Mouse (Mus musculus) CH12.LX (cell line): Measurements from ENCODE around the gene Anapc13. TPM values are rescaled to one million over a fixed set of nuclear protein-coding genes. Genes with fewer than 3 reads are reported as not detected.

Experiments
- DNase-seq: peaks from one replicate; pipeline ENCODE4 v3.0.0-alpha.2; 2013; ENCODE audit errors: extremely low read depth
- H3K27ac ChIP-seq: 2 replicates; pipeline ENCODE4 v1.5.1; 2012; ENCODE audit warnings: low read depth, mild to moderate bottlenecking, control low read depth, moderate library complexity; ENCODE audit not compliant: insufficient read depth
- H3K27me3 ChIP-seq: replicated peaks from 2 replicates; pipeline ENCODE3; 2012; ENCODE audit warnings: inconsistent platforms
- H3K36me3 ChIP-seq, 2 experiments: replicated peaks in 1 of 2; 2 replicates each; pipeline versions ENCODE3 to v1.6.1; 2012; ENCODE audit warnings: inconsistent platforms in 1 of 2, low read length in 1 of 2, mild to moderate bottlenecking in 1 of 2, mixed read lengths in 1 of 2, moderate library complexity in 1 of 2; ENCODE audit not compliant: control insufficient read depth in 1 of 2, insufficient read depth in 1 of 2
- H3K4me1 ChIP-seq, 2 experiments: 2 replicates each; pipeline ENCODE4 v1.6.1; 2012; ENCODE audit warnings: inconsistent platforms in 1 of 2, moderate library complexity in 1 of 2; ENCODE audit not compliant: insufficient read depth in 2 of 2, control insufficient read depth in 1 of 2
- H3K4me2 ChIP-seq: 2 replicates; pipeline ENCODE4 v1.6.1; 2012; ENCODE audit warnings: low read depth, mild to moderate bottlenecking, control low read depth; ENCODE audit not compliant: poor library complexity, insufficient read depth, severe bottlenecking
- H3K4me3 ChIP-seq, 3 experiments: fragments of 150-350 bp in 1 of 3; sonication (generic) in 1 of 3; replicated peaks in 1 of 3; 2 replicates each; pipeline versions ENCODE3 to v1.5.1; 2011 to 2012; ENCODE audit warnings: low read depth in 2 of 3, low read length in 2 of 3, mild to moderate bottlenecking in 2 of 3, moderate library complexity in 2 of 3, control low read depth in 1 of 3, improper control_type of control experiment in 1 of 3, inconsistent platforms in 1 of 3, mixed read lengths in 1 of 3; ENCODE audit not compliant: poor library complexity in 1 of 3
- H3K79me2 ChIP-seq: replicated peaks from 2 replicates; pipeline ENCODE4 v1.6.1; 2012; ENCODE audit warnings: mild to moderate bottlenecking, moderate library complexity; ENCODE audit not compliant: control insufficient read depth, poor library complexity, insufficient read depth, severe bottlenecking; ENCODE audit errors: extremely low read depth
- H3K9ac ChIP-seq: 2 replicates; pipeline ENCODE4 v1.6.1; 2012; ENCODE audit warnings: low read depth, mild to moderate bottlenecking, control low read depth, moderate library complexity; ENCODE audit not compliant: insufficient read depth
- H3K9me3 ChIP-seq: replicated peaks from 2 replicates; pipeline ENCODE3; 2012; ENCODE audit warnings: low read length, inconsistent platforms, mixed read lengths
- BHLHE40 ChIP-seq: IDR thresholded peaks from 2 replicates; pipeline ENCODE4 v1.6.1; 2011; ENCODE audit warnings: mild to moderate bottlenecking, low read depth, low read length, improper control_type of control experiment
- CHD2 ChIP-seq: IDR thresholded peaks from 2 replicates; pipeline ENCODE4 v1.6.1; 2011; ENCODE audit warnings: low read length, improper control_type of control experiment
- E2F4 ChIP-seq: IDR thresholded peaks from 2 replicates; pipeline ENCODE4 v1.6.1; 2011; ENCODE audit warnings: low read depth, low read length, improper control_type of control experiment; ENCODE audit not compliant: insufficient replicate concordance
- ELF1 ChIP-seq: IDR thresholded peaks from 2 replicates; pipeline ENCODE4 v1.6.1; 2014; ENCODE audit warnings: low read depth, mild to moderate bottlenecking, inconsistent platforms, low read length, improper control_type of control experiment
- EP300 ChIP-seq: IDR thresholded peaks from 2 replicates; pipeline ENCODE4 v1.6.1; 2011; ENCODE audit warnings: low read length, improper control_type of control experiment
- ETS1 ChIP-seq: conservative IDR thresholded peaks from 2 replicates; pipeline ENCODE4 v1.6.1; 2012; ENCODE audit warnings: low read depth, mild to moderate bottlenecking, inconsistent platforms, low read length, improper control_type of control experiment, moderate library complexity
- GABPA ChIP-seq: IDR thresholded peaks from 2 replicates; pipeline ENCODE4 v1.6.1; 2012; ENCODE audit warnings: low read depth, low read length, improper control_type of control experiment, inconsistent platforms; ENCODE audit not compliant: insufficient replicate concordance
- IRF4 ChIP-seq: IDR thresholded peaks from 2 replicates; pipeline ENCODE4 v1.6.1; 2014; ENCODE audit warnings: low read depth, mild to moderate bottlenecking, inconsistent platforms, low read length, improper control_type of control experiment
- JUN ChIP-seq: IDR thresholded peaks from 2 replicates; pipeline ENCODE4 v1.6.1; 2011; ENCODE audit warnings: low read depth, mild to moderate bottlenecking, low read length, improper control_type of control experiment, moderate library complexity; ENCODE audit not compliant: insufficient read depth
- KAT2A ChIP-seq: IDR thresholded peaks from 2 replicates; pipeline ENCODE4 v1.6.1; 2012; ENCODE audit warnings: low read length, improper control_type of control experiment, inconsistent platforms; ENCODE audit not compliant: insufficient replicate concordance
- MAZ ChIP-seq: IDR thresholded peaks from 2 replicates; pipeline ENCODE4 v1.6.1; 2012; ENCODE audit warnings: low read depth, mild to moderate bottlenecking, inconsistent platforms, low read length, improper control_type of control experiment, moderate library complexity
- MEF2A ChIP-seq: IDR thresholded peaks from 2 replicates; pipeline ENCODE4 v1.6.1; 2014; ENCODE audit warnings: low read depth, mild to moderate bottlenecking, inconsistent platforms, low read length, improper control_type of control experiment, borderline replicate concordance
- MYC ChIP-seq: IDR thresholded peaks from 2 replicates; pipeline ENCODE4 v1.6.1; 2011; ENCODE audit warnings: low read depth, mild to moderate bottlenecking, improper control_type of control experiment, low read length
- NRF1 ChIP-seq: IDR thresholded peaks from 2 replicates; pipeline ENCODE4 v1.6.1; 2014; ENCODE audit warnings: low read depth, mild to moderate bottlenecking, inconsistent platforms, low read length, improper control_type of control experiment, moderate library complexity
- PAX5 ChIP-seq: IDR thresholded peaks from 2 replicates; pipeline ENCODE4 v1.6.1; 2012; ENCODE audit warnings: low read length, inconsistent platforms, mixed read lengths
- RCOR1 ChIP-seq: conservative IDR thresholded peaks from 2 replicates; pipeline ENCODE4 v1.6.1; 2012; ENCODE audit warnings: low read depth, mild to moderate bottlenecking, inconsistent platforms, low read length, improper control_type of control experiment
- SIN3A ChIP-seq: IDR thresholded peaks from 2 replicates; pipeline ENCODE4 v1.6.1; 2012; ENCODE audit warnings: low read length, improper control_type of control experiment, inconsistent platforms
- SMC3 ChIP-seq: IDR thresholded peaks from 2 replicates; pipeline ENCODE4 v1.6.1; 2011; ENCODE audit warnings: low read depth, low read length, improper control_type of control experiment
- UBTF ChIP-seq: IDR thresholded peaks from 2 replicates; pipeline ENCODE4 v1.6.1; 2012; ENCODE audit warnings: low read depth, mild to moderate bottlenecking, inconsistent platforms, low read length, improper control_type of control experiment, moderate library complexity
- ZC3H11A ChIP-seq: IDR thresholded peaks from 2 replicates; pipeline ENCODE4 v1.6.1; 2012; ENCODE audit warnings: low read depth, mild to moderate bottlenecking, inconsistent platforms, low read length, improper control_type of control experiment
- ZNF384 ChIP-seq: IDR thresholded peaks from 2 replicates; pipeline ENCODE4 v1.6.1; 2012; ENCODE audit warnings: low read depth, low read length, improper control_type of control experiment, inconsistent platforms
- dilution Hi-C: fragments of 300-500 bp; cut with MboI; formaldehyde crosslinking; loops from 2 replicates; pipeline ENCODE4 v1.14.3; 2020; ENCODE audit warnings: low sequenced_read_pairs; ENCODE audit not compliant: extremely low pct_unique_long_range_greater_than_20kb, extremely low pct_ligation_motif_present
- in situ Hi-C: fragments of 300-500 bp; cut with MboI; formaldehyde crosslinking; loops from 3 replicates; pipeline ENCODE4 v1.14.3; 2019; ENCODE audit warnings: low sequenced_read_pairs, low pct_ligation_motif_present, low pct_unique_long_range_greater_than_20kb, mixed read lengths
- polyA plus RNA-seq: library from polyadenylated mRNA; unstranded; fragments of >175 nt; gene quantifications from 2 replicates; pipeline ENCODE4 v1.2.1, GENCODE M21; 2012; ENCODE audit warnings: low read depth; ENCODE audit not compliant: insufficient read length
- total RNA-seq, 2 experiments: library from RNA; depleted of rRNA; stranded (reverse); fragments of 300-350 nt in 1 of 2; fragments of >200 nt in 1 of 2; gene quantifications; 2 replicates each; pipeline ENCODE4 v1.2.3; 2012 to 2014

The Anapc13 gene
- total and polyA plus RNA-seq, 3 experiments = 20.8 to 87.4 (median 62.6) TPM

DNA sequence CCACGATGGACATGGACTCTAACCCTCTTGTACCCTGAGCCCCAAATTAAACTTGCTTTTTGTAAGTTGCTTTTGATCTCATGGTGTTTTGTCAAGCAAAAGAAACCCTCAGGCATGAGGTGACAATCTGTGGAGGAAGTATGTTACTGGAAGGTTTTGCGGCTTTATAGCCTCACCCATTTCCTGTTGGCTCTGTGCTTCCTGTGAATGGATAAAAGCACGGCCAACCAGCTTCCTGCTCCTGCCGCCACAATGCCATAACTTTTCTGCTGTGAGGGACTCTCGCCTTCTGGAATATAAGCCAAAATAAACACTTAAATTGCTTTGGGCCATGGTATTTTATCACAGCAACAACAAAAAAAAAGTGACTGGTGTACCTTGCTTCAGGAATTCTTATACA, 48.6 kb upstream of the Anapc13 start:
- no peak for DNase-seq
- no peak for TF ChIP-seq ETS1
- no peak for TF ChIP-seq BHLHE40
- TF ChIP-seq MAZ = no peak
- no peak for TF ChIP-seq UBTF
- TF ChIP-seq ELF1 = no peak
- TF ChIP-seq JUN = no peak
- TF ChIP-seq, all 38 proteins: peak for 0
- Histone ChIP-seq H3K36me3 (no peaks in the 10 kb centered on the region), H3K27me3 (no peaks in the 10 kb centered on the region), H3K4me1 (peaks cover 9 to 19% of the 10 kb centered on the region in 2 experiments), H3K27ac (no peak overlapping the region), H3K79me2 (no peaks in the 10 kb centered on the region), H3K4me2 (no peak overlapping the region), H3K4me3 (no peak overlapping the region), H3K9me3 (no peaks in the 10 kb centered on the region), H3K9ac (no peak overlapping the region)
- dilution Hi-C loops (no loop called here), in situ Hi-C loops (no loop called here)

DNA sequence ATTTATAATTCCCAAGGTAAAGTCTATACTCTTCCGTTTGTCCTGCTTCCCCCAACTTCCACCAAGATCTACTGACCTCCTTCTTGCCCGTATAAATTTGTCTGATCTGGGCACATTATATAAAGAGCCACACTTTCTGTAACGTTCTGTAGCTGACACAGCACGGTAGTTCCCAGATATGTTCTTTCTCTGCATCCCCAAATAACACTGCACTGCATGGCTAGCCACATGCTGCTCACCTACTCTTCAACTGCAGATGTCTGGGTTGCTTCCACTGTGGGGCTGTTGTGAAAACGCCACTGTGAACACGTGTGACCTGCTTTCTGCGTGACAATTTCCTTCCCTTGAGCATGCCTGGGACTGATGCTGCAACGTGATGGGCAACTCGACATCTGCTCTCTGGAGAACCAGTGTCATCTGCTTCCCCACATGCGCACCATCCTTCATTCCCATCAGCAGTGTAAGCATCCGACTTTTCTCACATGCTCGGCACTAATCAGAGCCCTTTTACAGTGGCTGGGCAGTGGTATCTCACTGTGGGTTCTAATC, 44.1 kb upstream of the Anapc13 start:
- in situ Hi-C loops (no loop called here), dilution Hi-C loops (no loop called here)
- DNase-seq = no peak
- H3K4me3 ChIP-seq = no peak overlapping the region
- H3K36me3 ChIP-seq = peaks cover 11 to 39% of the 10 kb centered on the region in 2 experiments
- no peaks in the 10 kb centered on the region for H3K9me3 ChIP-seq
- no peak overlapping the region for H3K9ac ChIP-seq
- no peak overlapping the region for H3K4me2 ChIP-seq
- H3K4me1 ChIP-seq = no peaks in the 10 kb centered on the region
- H3K27ac ChIP-seq = no peak overlapping the region
- H3K27me3 ChIP-seq = no peaks in the 10 kb centered on the region
- TF ChIP-seq PAX5 (no peak), SIN3A (no peak), GABPA (no peak), RCOR1 (no peak), MYC (no peak), IRF4 (no peak), KAT2A (no peak), MEF2A (no peak), NRF1 (no peak), ZC3H11A (no peak), JUN (no peak), EP300 (no peak), ZNF384 (no peak), ELF1 (no peak), SMC3 (no peak), E2F4 (no peak), CHD2 (no peak)
- TF ChIP-seq, all 38 proteins: peak for 0
- H3K79me2 ChIP-seq = no peaks in the 10 kb centered on the region
